Mouse (Mus musculus): ENCODE measurements around the gene Ptgr1. TPM values are rescaled to one million over a fixed set of nuclear protein-coding genes. Genes with fewer than 3 reads are reported as not detected.

The Ptgr1 gene
- total and polyA plus RNA-seq, 3 experiments: 11.7 to 20.6 TPM; not detected in 1

- Histone ChIP-seq H3K79me2 (ENCODE audit: control insufficient read depth, insufficient read depth, low read length, poor library complexity) (peaks cover 7% of the 10 kb centered on the region), H3K27me3 (ENCODE audit: control insufficient read depth in 1 of 2, insufficient read depth in 2 of 2, low read length in 2 of 2) (no peaks in the 10 kb centered on the region), H3K9me3 (replicated peaks; ENCODE audit: insufficient read depth, low read length) (no peaks in the 10 kb centered on the region), H3K27ac (ENCODE audit: control insufficient read depth, low read depth, low read length) (no peak overlapping the region), H3K4me1 (ENCODE audit: control insufficient read depth in 1 of 2, insufficient read depth in 2 of 2, low read length in 2 of 2) (peaks cover 7 to 17% of the 10 kb centered on the region in 2 experiments), H3K4me3 (ENCODE audit: control insufficient read depth in 1 of 2, insufficient read depth in 1 of 2, low read depth in 2 of 2, low read length in 2 of 2) (peak overlapping the region in 1 of 2 experiments; percentile 12; a peak in 1 of 4 replicates), H3K9ac (ENCODE audit: control insufficient read depth, low read depth, low read length, poor library complexity, severe bottlenecking) (no peak overlapping the region), H3K36me3 (ENCODE audit: control insufficient read depth in 1 of 2, insufficient read depth in 2 of 2, low read length in 2 of 2) (peaks cover 0 to 14% of the 10 kb centered on the region in 2 experiments; a peak in 2 of 4 replicates)
- DNase-seq (ENCODE audit: low read depth, low spot score): peak; percentile 47
- TF ChIP-seq JUND (IDR thresholded peaks at IDR 0.05; ENCODE audit: low read depth, low read length) (no peak), POLR2AphosphoS2 (IDR thresholded peaks at IDR 0.05; ENCODE audit: low read length) (no peak), NRF1 (IDR thresholded peaks at IDR 0.05; ENCODE audit: insufficient read depth, low read depth, low read length, poor library complexity, severe bottlenecking) (no peak), UBTF (IDR thresholded peaks at IDR 0.05; ENCODE audit: borderline replicate concordance, insufficient read depth, low read depth, low read length) (no peak), EP300 (IDR thresholded peaks at IDR 0.05; ENCODE audit: low read depth in 1 of 2, low read length in 2 of 2) (peak; percentile 39 to 43; a peak in 1 of 4 replicates), RCOR1 (IDR thresholded peaks at IDR 0.05; ENCODE audit: low read depth, low read length) (peak; percentile 70), TCF12 (IDR thresholded peaks at IDR 0.05; ENCODE audit: low read depth, low read length) (0 out of 2 replicates have a peak, but pooled peaks have one; percentile 16), ETS1 (IDR thresholded peaks at IDR 0.05; ENCODE audit: low read depth, low read length) (peak; percentile 63), GATA1 (IDR thresholded peaks at IDR 0.05; ENCODE audit: low read depth, low read length) (peak; percentile 67), USF2 (IDR thresholded peaks at IDR 0.05; ENCODE audit: borderline replicate concordance in 1 of 2, insufficient read depth in 1 of 2, low read depth in 1 of 2, low read length in 2 of 2) (no peak)
Observed at GRCm38 (mm10) chr4:58998688-58999087, 11.8 kb upstream of the Ptgr1 start.

- H3K27ac ChIP-seq (ENCODE audit: control insufficient read depth, low read depth, low read length): no peak overlapping the region
- H3K4me3 ChIP-seq (ENCODE audit: control insufficient read depth in 1 of 2, insufficient read depth in 1 of 2, low read depth in 2 of 2, low read length in 2 of 2): no peak overlapping the region
- H3K27me3 ChIP-seq (ENCODE audit: control insufficient read depth in 1 of 2, insufficient read depth in 2 of 2, low read length in 2 of 2): no peaks in the 10 kb centered on the region
- H3K9ac ChIP-seq (ENCODE audit: control insufficient read depth, low read depth, low read length, poor library complexity, severe bottlenecking): no peak overlapping the region
- no peak for TF ChIP-seq MAFK (IDR thresholded peaks at IDR 0.05; ENCODE audit: borderline replicate concordance, low read depth, low read length)
- TF ChIP-seq SMC3 (IDR thresholded peaks at IDR 0.05; ENCODE audit: low read depth, low read length): no peak
- no peaks in the 10 kb centered on the region for H3K9me3 ChIP-seq (replicated peaks; ENCODE audit: insufficient read depth, low read length)
- no peaks in the 10 kb centered on the region for H3K79me2 ChIP-seq (ENCODE audit: control insufficient read depth, insufficient read depth, low read length, poor library complexity)
- DNase-seq (ENCODE audit: low read depth, low spot score): no peak
- peaks cover 7 to 17% of the 10 kb centered on the region in 2 experiments for H3K4me1 ChIP-seq (ENCODE audit: control insufficient read depth in 1 of 2, insufficient read depth in 2 of 2, low read length in 2 of 2)
- H3K36me3 ChIP-seq (ENCODE audit: control insufficient read depth in 1 of 2, insufficient read depth in 2 of 2, low read length in 2 of 2): peaks cover 0 to 12% of the 10 kb centered on the region in 2 experiments; a peak in 2 of 4 replicates
Observed at GRCm38 (mm10) chr4:58997081-58997480, 10.2 kb upstream of the Ptgr1 start.

- H3K4me1 ChIP-seq (ENCODE audit: control insufficient read depth in 1 of 2, insufficient read depth in 2 of 2, low read length in 2 of 2): peaks cover 10 to 26% of the 10 kb centered on the region in 2 experiments
- no peaks in the 10 kb centered on the region for H3K9me3 ChIP-seq (replicated peaks; ENCODE audit: insufficient read depth, low read length)
- no peak overlapping the region for H3K9ac ChIP-seq (ENCODE audit: control insufficient read depth, low read depth, low read length, poor library complexity, severe bottlenecking)
- H3K27me3 ChIP-seq (ENCODE audit: control insufficient read depth in 1 of 2, insufficient read depth in 2 of 2, low read length in 2 of 2): no peaks in the 10 kb centered on the region
- H3K79me2 ChIP-seq (ENCODE audit: control insufficient read depth, insufficient read depth, low read length, poor library complexity): no peaks in the 10 kb centered on the region
- TF ChIP-seq EP300 (IDR thresholded peaks at IDR 0.05; ENCODE audit: low read depth in 1 of 2, low read length in 2 of 2): no peak
- no peak for TF ChIP-seq ETS1 (IDR thresholded peaks at IDR 0.05; ENCODE audit: low read depth, low read length)
- no peak for DNase-seq (ENCODE audit: low read depth, low spot score)
- no peak overlapping the region for H3K27ac ChIP-seq (ENCODE audit: control insufficient read depth, low read depth, low read length)
- no peak overlapping the region for H3K4me3 ChIP-seq (ENCODE audit: control insufficient read depth in 1 of 2, insufficient read depth in 1 of 2, low read depth in 2 of 2, low read length in 2 of 2)
- peaks cover 0 to 12% of the 10 kb centered on the region in 2 experiments; a peak in 2 of 4 replicates for H3K36me3 ChIP-seq (ENCODE audit: control insufficient read depth in 1 of 2, insufficient read depth in 2 of 2, low read length in 2 of 2)
Observed at GRCm38 (mm10) chr4:58995251-58995693, 8.4 kb upstream of the Ptgr1 start.
